ENCODE assay signal across 8 mouse cellular contexts in genomic region chr9:106226151-106226682, GRCm38 (mm10). TPM values are rescaled to one million over a fixed set of nuclear protein-coding genes. Genes with fewer than 3 reads are reported as not detected.
DNase-seq lines count a peak whose midpoint lies in the region; ATAC-seq and TF ChIP-seq lines count a peak whose summit lies in the region.

No protein-coding gene starts in this region.

- no peaks in the 10 kb centered on the region for H3K36me3 ChIP-seq in kidney, embryonic 14.5 days (ENCODE audit: control insufficient read depth, insufficient read depth, low read length)
- H3K36me3 ChIP-seq in heart, adult 2 months (ENCODE audit: control insufficient read depth, insufficient read depth, low read length): no peaks in the 10 kb centered on the region
- no peaks in the 10 kb centered on the region for H3K36me3 ChIP-seq in kidney, postnatal 0 days (ENCODE audit: insufficient read depth, low read length)
- H3K36me3 ChIP-seq in splenic B cell, adult 2 months (ENCODE audit: control insufficient read depth, insufficient read depth, low read length, poor library complexity, severe bottlenecking): peaks cover 14% of the 10 kb centered on the region

- peaks cover 12% of the 10 kb centered on the region for H3K4me1 ChIP-seq in kidney, embryonic 14.5 days (ENCODE audit: control insufficient read depth, insufficient read depth, low read length)
- H3K4me1 ChIP-seq in heart, adult 2 months (ENCODE audit: control insufficient read depth, insufficient read depth, low read length): peaks cover 9% of the 10 kb centered on the region
- peaks cover 5% of the 10 kb centered on the region; the same call in 1 of the 2 replicates for H3K4me1 ChIP-seq in kidney, postnatal 0 days (replicated peaks; ENCODE audit: insufficient read depth, low read length)

- H3K4me2 ChIP-seq in kidney, embryonic 14.5 days (replicated peaks; ENCODE audit: low read depth, low read length): peak overlapping the region; percentile 64
- H3K4me2 ChIP-seq in kidney, postnatal 0 days (ENCODE audit: low read length): peak overlapping the region; percentile 65

- intact Hi-C loops in heart, adult 2 months (cut with DNase I): no loop called here

- TF ChIP-seq CTCF in brain, embryonic 14.5 days (IDR thresholded peaks at IDR 0.05; ENCODE audit: borderline replicate concordance, extremely low read depth, insufficient read depth, insufficient read length): peak; percentile 36; the same call in 1 of the 2 replicates
- peak; percentile 52 for TF ChIP-seq CTCF in heart, adult 2 months (IDR thresholded peaks at IDR 0.05)
- peak; percentile 53 for TF ChIP-seq CTCF in kidney, postnatal 0 days (IDR thresholded peaks at IDR 0.05; ENCODE audit: low read depth)

- no peak for DNase-seq in kidney, adult 11 months
- peak; percentile 74 for DNase-seq in brain, embryonic 14.5 days (ENCODE audit: low read depth)
- DNase-seq in heart, adult 2 months: peak; percentile 67 to 72
- peak; percentile 65 for DNase-seq in kidney, postnatal 0 days (ENCODE audit: low spot score)
- DNase-seq in lung, postnatal 4 days: peak; percentile 66 to 84
- DNase-seq in splenic B cell, adult 2 months (ENCODE audit: low read depth, low spot score): peak; percentile 47
- no peak for DNase-seq in spleen, postnatal 14 days (ENCODE audit: low spot score in 2 of 2)

- no peak for TF ChIP-seq POLR2A in brain, embryonic 14.5 days (IDR thresholded peaks at IDR 0.05; ENCODE audit: borderline replicate concordance, extremely low read depth, insufficient read depth, insufficient read length, poor library complexity, severe bottlenecking)
- no peak for TF ChIP-seq POLR2A in heart, adult 2 months (IDR thresholded peaks at IDR 0.05; ENCODE audit: insufficient read depth, low read depth, low read length)

- 5% methylated on average over 34 of the region's 34 CpGs for WGBS in kidney, embryonic 14.5 days
- WGBS in heart, adult 2 months: 7% methylated on average over 34 of the region's 34 CpGs
- 12% methylated on average over 34 of the region's 34 CpGs for WGBS in kidney, postnatal 0 days

- H3K27ac ChIP-seq in kidney, embryonic 14.5 days (ENCODE audit: low read depth, low read length): no peak overlapping the region; the same call in 1 of the 2 replicates
- peak overlapping the region; percentile 39 for H3K27ac ChIP-seq in heart, adult 2 months
- H3K27ac ChIP-seq in kidney, postnatal 0 days: peak overlapping the region; percentile 19; the same call in 1 of the 2 replicates

- peak overlapping the region; percentile 31 for H3K4me3 ChIP-seq in kidney, embryonic 14.5 days (ENCODE audit: low read length)
- peak overlapping the region; percentile 29 for H3K4me3 ChIP-seq in heart, adult 2 months
- H3K4me3 ChIP-seq in kidney, postnatal 0 days (replicated peaks; ENCODE audit: low read depth, low read length): peak overlapping the region; percentile 24

- peak overlapping the region; percentile 34; the same call in 1 of the 2 replicates for H3K9ac ChIP-seq in kidney, embryonic 14.5 days (ENCODE audit: low read depth, low read length)
- H3K9ac ChIP-seq in heart, adult 2 months (ENCODE audit: low read depth, low read length): peak overlapping the region; percentile 30
- H3K9ac ChIP-seq in kidney, postnatal 0 days (ENCODE audit: low read depth, low read length): peak overlapping the region; percentile 44; the same call in 1 of the 2 replicates

- H3K79me2 ChIP-seq in heart, adult 2 months (replicated peaks; ENCODE audit: control insufficient read depth, insufficient read depth, low read length): no peaks in the 10 kb centered on the region

- no peaks in the 10 kb centered on the region for H3K9me3 ChIP-seq in kidney, embryonic 14.5 days (ENCODE audit: control insufficient read depth, low read length)
- H3K9me3 ChIP-seq in kidney, postnatal 0 days (replicated peaks; ENCODE audit: low read length): no peaks in the 10 kb centered on the region

- H3K27me3 ChIP-seq in kidney, embryonic 14.5 days (ENCODE audit: control insufficient read depth, insufficient read depth, low read length): peaks cover 4% of the 10 kb centered on the region; the same call in 1 of the 2 replicates
- no peaks in the 10 kb centered on the region for H3K27me3 ChIP-seq in heart, adult 2 months (ENCODE audit: control insufficient read depth, insufficient read depth, low read length)
- no peaks in the 10 kb centered on the region for H3K27me3 ChIP-seq in kidney, postnatal 0 days (ENCODE audit: insufficient read depth, low read length)
- no peaks in the 10 kb centered on the region for H3K27me3 ChIP-seq in splenic B cell, adult 2 months (ENCODE audit: control insufficient read depth, insufficient read depth, low read length, poor library complexity, severe bottlenecking)

- peak; percentile 73 for ATAC-seq in kidney, embryonic 14.5 days (ENCODE audit: low FRiP score, low TSS enrichment)
- ATAC-seq in kidney, postnatal 0 days (replicated peaks; ENCODE audit: low FRiP score, low read depth): peak; percentile 45

- no peak for TF ChIP-seq EP300 in heart, adult 2 months (IDR thresholded peaks at IDR 0.05; ENCODE audit: insufficient read depth, low read depth, low read length)

RNA-seq across cellular contexts. Expression of gene Tlr9, which starts 3.8 kb away (rescaled TPM):
- polyA plus RNA-seq in kidney, embryonic 14.5 days (2014; fragmentation: Nextera tagmentation; extraction: Ambion mirVana): 0.14 TPM in 1 of 2 replicates, not detected in the other
- 0.23 and 0.45 TPM in 2 replicates for polyA plus RNA-seq in brain, embryonic 14.5 days (2012; rRNA removed)
- total RNA-seq in heart, adult 2 months (2021): under 1 TPM; 0.39 to 0.47 TPM
- polyA plus RNA-seq in heart, adult 2 months (2012; rRNA removed): 1.1 and 1.9 TPM in 2 replicates
- polyA plus RNA-seq in kidney, postnatal 0 days (2015; fragmentation: Nextera tagmentation; extraction: Ambion mirVana): 0.06 and 0.07 TPM in 2 replicates

RNA-seq across cellular contexts. Expression of gene Alas1, which starts 22.2 kb away (rescaled TPM):
- polyA plus RNA-seq in kidney, embryonic 14.5 days (2014; fragmentation: Nextera tagmentation; extraction: Ambion mirVana): 71.8 and 95.3 TPM in 2 replicates
- 75.2 and 75.4 TPM in 2 replicates for polyA plus RNA-seq in brain, embryonic 14.5 days (2012; rRNA removed)
- 100 to 1,000 TPM; 438 to 443 TPM for total RNA-seq in heart, adult 2 months (2021)
- polyA plus RNA-seq in heart, adult 2 months (2012; rRNA removed): 382 and 470 TPM in 2 replicates
- 142 and 152 TPM in 2 replicates for polyA plus RNA-seq in kidney, postnatal 0 days (2015; fragmentation: Nextera tagmentation; extraction: Ambion mirVana)

RNA-seq across cellular contexts. Expression of gene Twf2, which starts 23.3 kb away (rescaled TPM):
- polyA plus RNA-seq in kidney, embryonic 14.5 days (2014; fragmentation: Nextera tagmentation; extraction: Ambion mirVana): 77.9 and 80.8 TPM in 2 replicates
- polyA plus RNA-seq in brain, embryonic 14.5 days (2012; rRNA removed): 51.1 and 63.8 TPM in 2 replicates
- 100 to 1,000 TPM; 182 to 219 TPM for total RNA-seq in heart, adult 2 months (2021)
- polyA plus RNA-seq in heart, adult 2 months (2012; rRNA removed): 251 and 268 TPM in 2 replicates
- polyA plus RNA-seq in kidney, postnatal 0 days (2015; fragmentation: Nextera tagmentation; extraction: Ambion mirVana): 44.0 and 51.1 TPM in 2 replicates

RNA-seq across cellular contexts. Expression of gene Ppm1m, which starts 26.7 kb away (rescaled TPM):
- 36.4 and 43.1 TPM in 2 replicates for polyA plus RNA-seq in kidney, embryonic 14.5 days (2014; fragmentation: Nextera tagmentation; extraction: Ambion mirVana)
- polyA plus RNA-seq in brain, embryonic 14.5 days (2012; rRNA removed): 24.1 and 26.7 TPM in 2 replicates
- total RNA-seq in heart, adult 2 months (2021): 10 to 100 TPM; 10.8 to 12.1 TPM
- 17.4 and 18.9 TPM in 2 replicates for polyA plus RNA-seq in heart, adult 2 months (2012; rRNA removed)
- polyA plus RNA-seq in kidney, postnatal 0 days (2015; fragmentation: Nextera tagmentation; extraction: Ambion mirVana): 33.2 and 35.5 TPM in 2 replicates

RNA-seq across cellular contexts. Expression of gene Poc1a, which starts 54.6 kb away (rescaled TPM):
- polyA plus RNA-seq in kidney, embryonic 14.5 days (2014; fragmentation: Nextera tagmentation; extraction: Ambion mirVana): 25.6 and 29.1 TPM in 2 replicates
- 10.4 and 15.4 TPM in 2 replicates for polyA plus RNA-seq in brain, embryonic 14.5 days (2012; rRNA removed)
- total RNA-seq in heart, adult 2 months (2021): 1 to 10 TPM; 3.2 to 4.0 TPM
- polyA plus RNA-seq in heart, adult 2 months (2012; rRNA removed): 5.9 and 6.2 TPM in 2 replicates
- 13.1 and 14.5 TPM in 2 replicates for polyA plus RNA-seq in kidney, postnatal 0 days (2015; fragmentation: Nextera tagmentation; extraction: Ambion mirVana)

Comparison
In these comparisons a context has a peak if more than half of its experiments do, and no peak if none do; other contexts are left out.
1. DNase-seq: peak in brain, embryonic 14.5 days (single experiment), heart, adult 2 months (2 of 2), kidney, postnatal 0 days (single experiment), lung, postnatal 4 days (2 of 2) and splenic B cell, adult 2 months (single experiment); none in kidney, adult 11 months (single experiment) and spleen, postnatal 14 days (0 of 2).
2. Peak in every context shown above with its lines, with median percentiles within 50 percentile points of each other: H3K4me3 ChIP-seq, H3K9ac ChIP-seq and CTCF ChIP-seq.